Mouse (Mus musculus) limb, embryonic 12.5 days (tissue): ENCODE measurements around the gene Trpm3. TPM values are rescaled to one million over a fixed set of nuclear protein-coding genes. Genes with fewer than 3 reads are reported as not detected.

ENCODE experiments used
- ATAC-seq: fragments of 200-750 bp; cut with Nextera tagmentation; 2 replicates; pipeline ENCODE4 v1.8.0; 2017; ENCODE audit warnings: low read depth, moderate TSS enrichment; ENCODE audit not compliant: insufficient number of reproducible peaks, insufficient read depth, low FRiP score, low TSS enrichment
- H3K27ac ChIP-seq: fragments of 300-500 bp; sonication (generic); 2 replicates; pipeline ENCODE4 v1.5.1; 2016; ENCODE audit warnings: mild to moderate bottlenecking, moderate library complexity
- H3K27me3 ChIP-seq: fragments of 300-500 bp; sonication (generic); 2 replicates; pipeline ENCODE4 v1.6.1; 2016; ENCODE audit warnings: mild to moderate bottlenecking, moderate library complexity
- H3K36me3 ChIP-seq: fragments of 300-500 bp; sonication (generic); 2 replicates; pipeline ENCODE4 v1.6.1; 2016; ENCODE audit warnings: mild to moderate bottlenecking, moderate library complexity
- H3K4me1 ChIP-seq: fragments of 300-500 bp; sonication (generic); replicated peaks from 2 replicates; pipeline ENCODE4 v1.6.1; 2016
- H3K4me2 ChIP-seq: fragments of 300-500 bp; sonication (generic); 2 replicates; pipeline ENCODE4 v1.6.1; 2016; ENCODE audit warnings: mild to moderate bottlenecking, moderate library complexity
- H3K4me3 ChIP-seq: fragments of 300-500 bp; sonication (generic); replicated peaks from 2 replicates; pipeline ENCODE4 v1.5.1; 2016; ENCODE audit warnings: mild to moderate bottlenecking
- H3K9ac ChIP-seq: fragments of 300-500 bp; sonication (generic); replicated peaks from 2 replicates; pipeline ENCODE4 v1.6.1; 2016; ENCODE audit warnings: mild to moderate bottlenecking, moderate library complexity
- H3K9me3 ChIP-seq: fragments of 300-500 bp; sonication (generic); 2 replicates; pipeline ENCODE4 v1.6.1; 2016; ENCODE audit warnings: mild to moderate bottlenecking, moderate library complexity
- WGBS: fragments of 180-500 bp; shearing (Covaris S2); methylation state at CpG from one replicate; pipeline ENCODE4 v1.1.7; 2016; 5-methylcytosine and 5-hydroxymethylcytosine counted together
- polyA plus RNA-seq: library from polyadenylated mRNA; unstranded; fragments of >200 nt; fragmentation: Nextera tagmentation; extraction: Ambion mirVana; gene quantifications from 2 replicates; pipeline ENCODE4 v1.2.1, GENCODE M21; 2016

Gene Trpm3
- polyA plus RNA-seq, result 5.6 and 6.1 TPM in 2 replicates

- Histone ChIP-seq H3K27ac (no peak within 1 kb of the TSS), H3K27me3 (peaks cover 16% of the 10 kb centered on the region), H3K4me3 (peak within 1 kb of the TSS; percentile 32), H3K4me2 (peak within 1 kb of the TSS; percentile 64), H3K9ac (no peak within 1 kb of the TSS), H3K4me1 (peaks cover 8% of the 10 kb centered on the region), H3K9me3 (no peaks in the 10 kb centered on the region), H3K36me3 (no peaks in the 10 kb centered on the region)
- ATAC-seq, result peak; percentile 94
- under 1% methylated on average over 39 of the region's 39 CpGs for WGBS
These were observed at the start of gene Trpm3 for GRCm38 (mm10) chr19:22138590-22139421. Gene Trpm3 (plus strand): TSS chr19:22139046.

- H3K27ac ChIP-seq, result no peak overlapping the region
- no peak overlapping the region for H3K9ac ChIP-seq
- H3K4me1 ChIP-seq, result no peaks in the 10 kb centered on the region
- WGBS, result 38% methylated on average over 4 of the region's 4 CpGs
- ATAC-seq, result no peak
- H3K4me2 ChIP-seq, result no peak overlapping the region
- no peak overlapping the region for H3K4me3 ChIP-seq
- no peaks in the 10 kb centered on the region for H3K9me3 ChIP-seq
- no peaks in the 10 kb centered on the region for H3K27me3 ChIP-seq
- H3K36me3 ChIP-seq, result no peaks in the 10 kb centered on the region
These were observed 38.3 kb upstream of the Trpm3 start for GRCm38 (mm10) chr19:22100582-22100981.

GRCm38 (mm10) chr19:22103865-22104264, 35.0 kb upstream of the Trpm3 start:
- H3K9me3 ChIP-seq, result no peaks in the 10 kb centered on the region
- H3K27me3 ChIP-seq, result no peaks in the 10 kb centered on the region
- no peak overlapping the region for H3K9ac ChIP-seq
- 80% methylated on average over 4 of the region's 4 CpGs for WGBS
- no peak overlapping the region for H3K4me3 ChIP-seq
- no peak overlapping the region for H3K27ac ChIP-seq
- no peak overlapping the region for H3K4me2 ChIP-seq
- H3K4me1 ChIP-seq, result no peaks in the 10 kb centered on the region
- H3K36me3 ChIP-seq, result no peaks in the 10 kb centered on the region
- no peak for ATAC-seq

GRCm38 (mm10) chr19:22104848-22105484, 33.9 kb upstream of the Trpm3 start:
- Histone ChIP-seq H3K27me3 (no peaks in the 10 kb centered on the region), H3K9me3 (no peaks in the 10 kb centered on the region), H3K36me3 (no peaks in the 10 kb centered on the region), H3K4me1 (no peaks in the 10 kb centered on the region), H3K4me3 (no peak overlapping the region), H3K27ac (no peak overlapping the region), H3K4me2 (no peak overlapping the region), H3K9ac (no peak overlapping the region)
- ATAC-seq, result no peak
- 82% methylated on average over 7 of the region's 7 CpGs for WGBS

- no peak overlapping the region for H3K4me3 ChIP-seq
- no peaks in the 10 kb centered on the region for H3K36me3 ChIP-seq
- H3K27ac ChIP-seq, result no peak overlapping the region
- no peaks in the 10 kb centered on the region for H3K9me3 ChIP-seq
- 62% methylated on average over 2 of the region's 2 CpGs for WGBS
- H3K9ac ChIP-seq, result no peak overlapping the region
- no peaks in the 10 kb centered on the region for H3K4me1 ChIP-seq
- ATAC-seq, result no peak
- no peaks in the 10 kb centered on the region for H3K27me3 ChIP-seq
- no peak overlapping the region for H3K4me2 ChIP-seq
These were observed 33.2 kb upstream of the Trpm3 start for GRCm38 (mm10) chr19:22105648-22106047.

GRCm38 (mm10) chr19:22108893-22109463, 29.9 kb upstream of the Trpm3 start:
- no peak overlapping the region for H3K4me2 ChIP-seq
- no peaks in the 10 kb centered on the region for H3K27me3 ChIP-seq
- H3K4me1 ChIP-seq, result no peaks in the 10 kb centered on the region
- ATAC-seq, result no peak
- 84% methylated on average over 8 of the region's 8 CpGs for WGBS
- H3K36me3 ChIP-seq, result no peaks in the 10 kb centered on the region
- no peak overlapping the region for H3K9ac ChIP-seq
- no peaks in the 10 kb centered on the region for H3K9me3 ChIP-seq
- no peak overlapping the region for H3K4me3 ChIP-seq
- H3K27ac ChIP-seq, result no peak overlapping the region

GRCm38 (mm10) chr19:22120976-22121375, 17.9 kb upstream of the Trpm3 start:
- Histone ChIP-seq H3K36me3 (no peaks in the 10 kb centered on the region), H3K27me3 (no peaks in the 10 kb centered on the region), H3K9me3 (no peaks in the 10 kb centered on the region), H3K27ac (no peak overlapping the region), H3K4me1 (no peaks in the 10 kb centered on the region), H3K9ac (no peak overlapping the region), H3K4me3 (no peak overlapping the region), H3K4me2 (no peak overlapping the region)
- WGBS, result 78% methylated on average over 2 of the region's 2 CpGs
- ATAC-seq, result no peak

GRCm38 (mm10) chr19:22121631-22122030, 17.2 kb upstream of the Trpm3 start:
- 86% methylated on average over 2 of the region's 2 CpGs for WGBS
- ATAC-seq, result no peak
- Histone ChIP-seq H3K4me1 (no peaks in the 10 kb centered on the region), H3K9me3 (no peaks in the 10 kb centered on the region), H3K36me3 (no peaks in the 10 kb centered on the region), H3K9ac (no peak overlapping the region), H3K27ac (no peak overlapping the region), H3K4me3 (no peak overlapping the region), H3K4me2 (no peak overlapping the region), H3K27me3 (no peaks in the 10 kb centered on the region)

- no peak for ATAC-seq
- Histone ChIP-seq H3K9ac (no peak overlapping the region), H3K27ac (no peak overlapping the region), H3K4me3 (no peak overlapping the region), H3K36me3 (no peaks in the 10 kb centered on the region), H3K4me2 (no peak overlapping the region), H3K4me1 (no peaks in the 10 kb centered on the region), H3K27me3 (peaks cover 4% of the 10 kb centered on the region; the same call in 1 of the 2 replicates), H3K9me3 (no peaks in the 10 kb centered on the region)
- WGBS, result 77% methylated on average over 3 of the region's 3 CpGs
These were observed 6.2 kb upstream of the Trpm3 start for GRCm38 (mm10) chr19:22132626-22133025.

- WGBS, result 77% methylated on average over 4 of the region's 4 CpGs
- Histone ChIP-seq H3K4me1 (no peaks in the 10 kb centered on the region), H3K27ac (no peak overlapping the region), H3K9me3 (no peaks in the 10 kb centered on the region), H3K4me3 (no peak overlapping the region), H3K36me3 (no peaks in the 10 kb centered on the region), H3K4me2 (no peak overlapping the region), H3K9ac (no peak overlapping the region), H3K27me3 (no peaks in the 10 kb centered on the region)
- ATAC-seq, result no peak
These were observed 39.7 kb downstream of the Trpm3 start for GRCm38 (mm10) chr19:22178549-22178948.

- Histone ChIP-seq H3K27me3 (no peaks in the 10 kb centered on the region), H3K9ac (no peak overlapping the region), H3K4me2 (no peak overlapping the region), H3K9me3 (no peaks in the 10 kb centered on the region), H3K4me3 (no peak overlapping the region), H3K27ac (no peak overlapping the region), H3K36me3 (no peaks in the 10 kb centered on the region), H3K4me1 (no peaks in the 10 kb centered on the region)
- no peak for ATAC-seq
- WGBS, result 94% methylated on average over 2 of the region's 2 CpGs
These were observed 40.2 kb downstream of the Trpm3 start for GRCm38 (mm10) chr19:22179017-22179416.
